Mouse (Mus musculus) hindbrain, embryonic 15.5 days (tissue): ENCODE measurements around the gene Tmem50a. TPM values are rescaled to one million over a fixed set of nuclear protein-coding genes. Genes with fewer than 3 reads are reported as not detected.

ENCODE experiments used
- ATAC-seq: fragments of 200-750 bp; cut with Nextera tagmentation; 2 replicates; pipeline ENCODE4 v1.8.0; 2017; ENCODE audit warnings: low read depth, moderate number of reproducible peaks, moderate TSS enrichment; ENCODE audit not compliant: low FRiP score
- H3K27ac ChIP-seq: fragments of 300-500 bp; sonication (generic); replicated peaks from 2 replicates; pipeline ENCODE4 v1.5.1; 2015; ENCODE audit warnings: mild to moderate bottlenecking, inconsistent platforms
- H3K27me3 ChIP-seq: fragments of 300-500 bp; sonication (generic); 2 replicates; pipeline ENCODE4 v1.6.1; 2015; ENCODE audit warnings: control low read depth, inconsistent platforms
- H3K36me3 ChIP-seq: fragments of 300-500 bp; sonication (generic); 2 replicates; pipeline ENCODE4 v1.6.1; 2015; ENCODE audit warnings: control low read depth, inconsistent platforms
- H3K4me1 ChIP-seq: fragments of 300-500 bp; sonication (generic); replicated peaks from 2 replicates; pipeline ENCODE4 v1.6.1; 2015; ENCODE audit warnings: control low read depth, inconsistent platforms
- H3K4me2 ChIP-seq: fragments of 300-500 bp; sonication (generic); 2 replicates; pipeline ENCODE4 v1.6.1; 2015; ENCODE audit warnings: moderate library complexity, mild to moderate bottlenecking, inconsistent platforms
- H3K4me3 ChIP-seq: fragments of 300-500 bp; sonication (generic); 2 replicates; pipeline ENCODE4 v1.5.1; 2015; ENCODE audit warnings: mild to moderate bottlenecking, inconsistent platforms
- H3K9ac ChIP-seq: fragments of 300-500 bp; sonication (generic); 2 replicates; pipeline ENCODE4 v1.6.1; 2015; ENCODE audit warnings: inconsistent platforms
- H3K9me3 ChIP-seq: fragments of 300-500 bp; sonication (generic); 2 replicates; pipeline ENCODE4 v1.6.1; 2016; ENCODE audit warnings: control low read depth, inconsistent platforms
- WGBS: fragments of 180-500 bp; shearing (Covaris S2); methylation state at CpG from one replicate; pipeline ENCODE4 v1.1.7; 2015; 5-methylcytosine and 5-hydroxymethylcytosine counted together
- polyA plus RNA-seq: library from polyadenylated mRNA; unstranded; fragments of >200 nt; fragmentation: Nextera tagmentation; extraction: Ambion mirVana; gene quantifications from 2 replicates; pipeline ENCODE4 v1.2.1, GENCODE M21; 2015

Gene Tmem50a
- polyA plus RNA-seq, 1 experiment from 2014 or later, result 209 TPM

- Histone ChIP-seq H3K27ac (no peak overlapping the region), H3K4me2 (no peak overlapping the region), H3K9ac (no peak overlapping the region), H3K9me3 (no peaks in the 10 kb centered on the region), H3K27me3 (no peaks in the 10 kb centered on the region), H3K36me3 (peaks cover 37% of the 10 kb centered on the region), H3K4me1 (no peaks in the 10 kb centered on the region), H3K4me3 (no peak overlapping the region)
- no peak for ATAC-seq
- WGBS, result 51% methylated on average over 17 of the region's 17 CpGs
Observed at GRCm38 (mm10) chr4:134937240-134938176, 22.7 kb upstream of the Tmem50a start.

- peak within 1 kb of the TSS; percentile 69 for H3K9ac ChIP-seq
- H3K36me3 ChIP-seq, result peaks cover 45% of the 10 kb centered on the region
- H3K4me1 ChIP-seq, result peaks cover 27% of the 10 kb centered on the region
- H3K27me3 ChIP-seq, result no peaks in the 10 kb centered on the region
- ATAC-seq, result peak; percentile 96
- peak within 1 kb of the TSS; percentile 83 for H3K4me2 ChIP-seq
- peak within 1 kb of the TSS; percentile 88 for H3K4me3 ChIP-seq
- H3K9me3 ChIP-seq, result no peaks in the 10 kb centered on the region
- H3K27ac ChIP-seq, result peak within 1 kb of the TSS; percentile 83
- under 1% methylated on average over 66 of the region's 68 CpGs for WGBS
Observed at GRCm38 (mm10) chr4:134930684-134931481, 16.1 kb upstream of the Tmem50a start, which contains the start of gene Syf2. TSS of gene Syf2 (plus strand) at chr4:134930898.

- peak overlapping the region; percentile 83 for H3K4me2 ChIP-seq
- peaks cover 33% of the 10 kb centered on the region for H3K4me1 ChIP-seq
- peak overlapping the region; percentile 88 for H3K4me3 ChIP-seq
- peaks cover 45% of the 10 kb centered on the region for H3K36me3 ChIP-seq
- H3K27ac ChIP-seq, result peak overlapping the region; percentile 79
- peak; percentile 15; the same call in 1 of the 2 replicates for ATAC-seq
- 0 out of 2 replicates have a peak overlapping the region, but pooled peaks have one; percentile 36 for H3K9ac ChIP-seq
- WGBS, result 26% methylated on average over 9 of the region's 9 CpGs
- no peaks in the 10 kb centered on the region for H3K27me3 ChIP-seq
- no peaks in the 10 kb centered on the region for H3K9me3 ChIP-seq
Observed at GRCm38 (mm10) chr4:134930190-134930589, 15.4 kb upstream of the Tmem50a start.

GRCm38 (mm10) chr4:134929536-134929935 is 14.7 kb upstream of the Tmem50a start:
- H3K9ac ChIP-seq, result no peak overlapping the region
- H3K27me3 ChIP-seq, result no peaks in the 10 kb centered on the region
- ATAC-seq, result no peak
- H3K4me1 ChIP-seq, result peaks cover 39% of the 10 kb centered on the region
- no peak overlapping the region for H3K4me2 ChIP-seq
- 79% methylated on average over 4 of the region's 4 CpGs for whole genome bisulfite sequencing
- H3K4me3 ChIP-seq, result no peak overlapping the region
- H3K9me3 ChIP-seq, result no peaks in the 10 kb centered on the region
- H3K36me3 ChIP-seq, result peaks cover 40% of the 10 kb centered on the region
- no peak overlapping the region for H3K27ac ChIP-seq

GRCm38 (mm10) chr4:134928464-134928836 is 13.6 kb upstream of the Tmem50a start:
- Histone ChIP-seq H3K36me3 (peaks cover 30% of the 10 kb centered on the region), H3K4me3 (no peak overlapping the region)
- WGBS, result 94% methylated on average over 1 of the region's 1 CpGs

GRCm38 (mm10) chr4:134927815-134928463 is 13.1 kb upstream of the Tmem50a start:
- Histone ChIP-seq H3K36me3 (peaks cover 30% of the 10 kb centered on the region), H3K4me2 (no peak overlapping the region), H3K4me3 (no peak overlapping the region), H3K9ac (no peak overlapping the region), H3K4me1 (peaks cover 40% of the 10 kb centered on the region), H3K27ac (no peak overlapping the region), H3K9me3 (no peaks in the 10 kb centered on the region), H3K27me3 (no peaks in the 10 kb centered on the region)
- no peak for ATAC-seq
- WGBS, result 74% methylated on average over 5 of the region's 5 CpGs

More at GRCm38 (mm10) chr4:134928464-134928836, 13.6 kb upstream of the Tmem50a start:
- Histone ChIP-seq H3K27me3 (no peaks in the 10 kb centered on the region), H3K4me2 (no peak overlapping the region), H3K27ac (no peak overlapping the region), H3K9ac (no peak overlapping the region), H3K9me3 (no peaks in the 10 kb centered on the region), H3K4me1 (peaks cover 40% of the 10 kb centered on the region)
- ATAC-seq, result no peak

GRCm38 (mm10) chr4:134925206-134925605 is 10.4 kb upstream of the Tmem50a start:
- no peak for ATAC-seq
- Histone ChIP-seq H3K9me3 (no peaks in the 10 kb centered on the region), H3K36me3 (peaks cover 30% of the 10 kb centered on the region), H3K27me3 (no peaks in the 10 kb centered on the region), H3K27ac (no peak overlapping the region), H3K4me3 (peak overlapping the region; percentile 82), H3K4me2 (peak overlapping the region; percentile 79), H3K9ac (no peak overlapping the region), H3K4me1 (peaks cover 32% of the 10 kb centered on the region)
- 81% methylated on average over 8 of the region's 8 CpGs for WGBS

GRCm38 (mm10) chr4:134924019-134924741 is 9.4 kb upstream of the Tmem50a start:
- under 1% methylated on average over 75 of the region's 75 CpGs for WGBS
- peaks cover 29% of the 10 kb centered on the region for H3K4me1 ChIP-seq
- peak overlapping the region; percentile 79 for H3K4me2 ChIP-seq
- no peaks in the 10 kb centered on the region for H3K9me3 ChIP-seq
- H3K9ac ChIP-seq, result peak overlapping the region; percentile 92
- peak overlapping the region; percentile 96 for H3K27ac ChIP-seq
- peaks cover 30% of the 10 kb centered on the region for H3K36me3 ChIP-seq
- peak overlapping the region; percentile 82 for H3K4me3 ChIP-seq
- no peaks in the 10 kb centered on the region for H3K27me3 ChIP-seq
- peak; percentile 19 for ATAC-seq

GRCm38 (mm10) chr4:134923258-134924018 is 8.6 kb upstream of the Tmem50a start, which contains the start of gene Rsrp1:
TSS of gene Rsrp1 (plus strand) at chr4:134923592.
- WGBS, result under 1% methylated on average over 64 of the region's 64 CpGs
- peak within 1 kb of the TSS; percentile 96 for H3K27ac ChIP-seq
- peak within 1 kb of the TSS; percentile 82 for H3K4me3 ChIP-seq
- no peaks in the 10 kb centered on the region for H3K9me3 ChIP-seq
- H3K4me1 ChIP-seq, result peaks cover 29% of the 10 kb centered on the region
- H3K36me3 ChIP-seq, result peaks cover 27% of the 10 kb centered on the region
- H3K9ac ChIP-seq, result peak within 1 kb of the TSS; percentile 92
- peak; percentile 95 for ATAC-seq
- no peaks in the 10 kb centered on the region for H3K27me3 ChIP-seq
- H3K4me2 ChIP-seq, result peak within 1 kb of the TSS; percentile 79

- ATAC-seq, result peak; percentile 50; the same call in 1 of the 2 replicates
- Histone ChIP-seq H3K9ac (peak overlapping the region; percentile 76), H3K27ac (peak overlapping the region; percentile 96), H3K4me3 (peak overlapping the region; percentile 82), H3K36me3 (peaks cover 26% of the 10 kb centered on the region), H3K9me3 (no peaks in the 10 kb centered on the region), H3K4me2 (peak overlapping the region; percentile 71), H3K4me1 (peaks cover 29% of the 10 kb centered on the region), H3K27me3 (no peaks in the 10 kb centered on the region)
- under 1% methylated on average over 13 of the region's 13 CpGs for WGBS
Observed at GRCm38 (mm10) chr4:134922925-134923244, 8.1 kb upstream of the Tmem50a start.
